Mouse (Mus musculus) ES-E14 (cell line): ENCODE data around the gene Pcgf1. TPM values are rescaled to one million over a fixed set of nuclear protein-coding genes. Genes with fewer than 3 reads are reported as not detected.

ENCODE experiments used
- DNase-seq: peaks from one replicate; pipeline ENCODE4 v3.0.0-alpha.2; 2013; ENCODE audit warnings: low read depth, low spot score
- H3K27ac ChIP-seq: 2 replicates; pipeline ENCODE4 v1.5.1; 2012; ENCODE audit warnings: low read depth, mild to moderate bottlenecking, low read length, moderate library complexity, mixed read lengths; ENCODE audit not compliant: poor library complexity, insufficient read depth, severe bottlenecking
- H3K36me3 ChIP-seq: 2 replicates; pipeline ENCODE4 v1.6.1; 2012; ENCODE audit warnings: mild to moderate bottlenecking, low read length, moderate library complexity, mixed read lengths; ENCODE audit not compliant: control insufficient read depth, poor library complexity, insufficient read depth, severe bottlenecking
- H3K4me1 ChIP-seq, 2 experiments: fragments of 150-350 bp in 1 of 2; sonication (generic) in 1 of 2; 2 replicates each; pipeline ENCODE4 v1.6.1; 2012; ENCODE audit warnings: low read length in 2 of 2, mild to moderate bottlenecking in 1 of 2, mixed read lengths in 1 of 2; ENCODE audit not compliant: control insufficient read depth in 2 of 2, insufficient read depth in 2 of 2, poor library complexity in 1 of 2
- H3K4me3 ChIP-seq, 2 experiments: fragments of 150-350 bp in 1 of 2; sonication (generic) in 1 of 2; 2 replicates each; pipeline ENCODE4 v1.5.1; 2012; ENCODE audit warnings: low read length in 2 of 2, low read depth in 1 of 2, mild to moderate bottlenecking in 1 of 2, mixed read lengths in 1 of 2; ENCODE audit not compliant: insufficient read depth in 1 of 2, poor library complexity in 1 of 2, severe bottlenecking in 1 of 2
- H3K9ac ChIP-seq: 2 replicates; pipeline ENCODE4 v1.6.1; 2012; ENCODE audit warnings: low read depth, mild to moderate bottlenecking, low read length, mixed read lengths; ENCODE audit not compliant: poor library complexity, insufficient read depth, severe bottlenecking
- H3K9me3 ChIP-seq: fragments of 150-350 bp; sonication (generic); 2 replicates; pipeline ENCODE4 v1.6.1; 2012; ENCODE audit warnings: low read depth, mild to moderate bottlenecking, low read length; ENCODE audit not compliant: control insufficient read depth, insufficient read depth
- CHD2 ChIP-seq: IDR thresholded peaks from 2 replicates; pipeline ENCODE4 v1.6.1; 2014; ENCODE audit warnings: mild to moderate bottlenecking, low read depth, low read length, inconsistent platforms
- HCFC1 ChIP-seq: IDR thresholded peaks from 2 replicates; pipeline ENCODE4 v1.6.1; 2012; ENCODE audit warnings: low read length, inconsistent platforms, borderline replicate concordance; ENCODE audit not compliant: insufficient read depth
- MAFK ChIP-seq: IDR thresholded peaks from 2 replicates; pipeline ENCODE4 v1.6.1; 2014; ENCODE audit warnings: mild to moderate bottlenecking, low read depth, low read length, inconsistent platforms; ENCODE audit not compliant: insufficient read depth
- ZC3H11A ChIP-seq: IDR thresholded peaks from 2 replicates; pipeline ENCODE4 v1.6.1; 2012; ENCODE audit warnings: low read depth, mild to moderate bottlenecking, inconsistent platforms, low read length, borderline replicate concordance
- ZNF384 ChIP-seq: IDR thresholded peaks from 2 replicates; pipeline ENCODE4 v1.6.1; 2012; ENCODE audit warnings: low read depth, low read length, inconsistent platforms
- in situ Hi-C, 2 experiments: fragments of 600-800 bp; cut with MboI; formaldehyde crosslinking; loops; one replicate each; pipeline ENCODE4 v1.15.1; 2025; ENCODE audit warnings: low sequenced_read_pairs in 2 of 2, inconsistent platforms in 1 of 2; ENCODE audit not compliant: unreplicated experiment in 2 of 2
- total RNA-seq: library from RNA; depleted of rRNA; stranded (reverse); fragments of 300-350 nt; gene quantifications from 2 replicates; pipeline ENCODE4 v1.2.3, GENCODE M21; 2012

Gene Pcgf1
- total RNA-seq, 1 experiment, result 12.7 TPM

- in situ Hi-C loops, result no loop called here
- no peaks in the 10 kb centered on the region for H3K36me3 ChIP-seq
- no peak overlapping the region for H3K4me3 ChIP-seq
- no peak for DNase-seq
- no peak overlapping the region for H3K9ac ChIP-seq
- no peak overlapping the region for H3K27ac ChIP-seq
- no peaks in the 10 kb centered on the region for H3K9me3 ChIP-seq
- TF ChIP-seq HCFC1 (no peak), CHD2 (no peak), MAFK (no peak), ZNF384 (no peak), ZC3H11A (no peak)
- no peaks in the 10 kb centered on the region for H3K4me1 ChIP-seq
Measured at GRCm38 (mm10) chr6:83098411-83098810, 20.7 kb downstream of the Pcgf1 start.

DNA sequence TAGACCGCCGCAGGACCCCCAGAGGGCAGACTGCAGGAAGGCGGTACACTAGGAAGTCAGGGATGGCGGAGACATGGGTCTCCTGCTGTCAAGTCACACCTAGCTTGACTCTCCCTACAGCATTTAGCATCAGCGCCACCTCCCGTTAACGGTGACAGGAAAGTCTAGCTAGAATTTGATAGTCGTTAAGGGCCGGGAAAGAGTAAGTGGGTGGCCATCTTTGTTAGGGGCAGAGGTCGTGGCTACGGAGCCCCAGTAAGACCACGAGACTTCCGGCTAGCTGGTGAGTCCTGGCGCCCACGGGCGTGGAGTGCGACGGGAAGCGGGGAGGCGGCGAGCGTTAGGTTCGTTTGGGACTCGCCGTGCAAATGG lies 23.6 kb downstream of the Pcgf1 start, which contains the start of the genes Ccdc142 and Gm42688:
Gene Ccdc142 (plus strand): TSS at position 286 of the 372 bp plus-strand sequence.
Gene Gm42688 (plus strand): TSS at position 302 of the 372 bp plus-strand sequence.
- H3K27ac ChIP-seq, result no peak within 1 kb of the TSS
- H3K9me3 ChIP-seq, result no peaks in the 10 kb centered on the region
- peak within 1 kb of the TSS; percentile 76 for H3K9ac ChIP-seq
- TF ChIP-seq ZNF384 (no peak), ZC3H11A (no peak), CHD2 (0 out of 2 replicates have a peak, but pooled peaks have one; percentile 47), MAFK (no peak), HCFC1 (peak; percentile 87)
- in situ Hi-C loops, result no loop called here
- peak within 1 kb of the TSS; percentile 79 to 83 for H3K4me3 ChIP-seq
- H3K36me3 ChIP-seq, result no peaks in the 10 kb centered on the region
- DNase-seq, result peak; percentile 80
- no peaks in the 10 kb centered on the region for H3K4me1 ChIP-seq

DNA sequence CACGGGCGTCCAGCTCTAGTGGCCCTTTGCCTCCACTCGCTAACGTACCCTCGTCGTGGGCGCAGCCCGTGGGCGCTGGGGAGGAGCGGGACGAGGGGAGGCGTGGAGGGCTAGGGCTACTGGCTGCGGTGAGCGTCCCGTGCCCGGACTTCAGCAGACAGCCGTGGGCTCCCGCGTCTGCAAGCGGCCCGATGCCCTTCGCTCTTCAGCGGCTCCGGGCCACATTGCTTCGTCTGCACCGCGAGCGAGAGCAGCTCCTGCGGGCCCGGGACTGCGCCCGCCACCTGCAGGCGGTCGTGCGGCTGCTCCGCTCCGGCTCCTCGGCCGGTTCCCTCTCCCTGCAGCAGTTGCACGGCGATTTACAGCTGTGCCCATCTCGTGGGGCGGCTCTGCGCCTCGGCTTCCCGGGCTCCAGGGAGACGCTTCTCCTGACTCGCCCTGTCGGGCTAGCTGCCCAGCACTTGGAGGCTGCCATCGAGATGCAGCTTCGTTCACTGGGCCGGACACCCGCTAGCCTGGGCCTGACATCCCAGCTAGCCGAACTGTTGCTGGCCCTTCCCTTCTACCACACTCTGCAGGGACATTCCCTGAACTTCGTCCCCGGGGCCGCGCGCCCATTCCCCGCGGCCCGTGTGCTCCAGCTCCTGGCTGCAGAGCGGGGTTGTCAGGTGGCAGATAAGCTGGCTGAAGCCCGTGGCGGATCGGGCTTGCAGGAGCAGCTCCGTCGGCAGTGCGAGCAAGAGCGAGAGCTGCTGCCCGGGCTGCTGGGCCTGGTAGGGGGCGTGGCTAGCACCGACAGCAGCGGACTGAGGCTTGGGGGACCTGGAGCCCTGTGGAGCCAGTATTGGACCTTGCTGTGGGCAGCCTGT lies 24.3 kb downstream of the Pcgf1 start:
- H3K4me3 ChIP-seq, result peak overlapping the region; percentile 79 to 83
- peak overlapping the region; percentile 76 for H3K9ac ChIP-seq
- no peak for DNase-seq
- no peak overlapping the region for H3K27ac ChIP-seq
- no peaks in the 10 kb centered on the region for H3K4me1 ChIP-seq
- H3K9me3 ChIP-seq, result no peaks in the 10 kb centered on the region
- in situ Hi-C loops, result no loop called here
- no peak for TF ChIP-seq ZNF384
- no peak for TF ChIP-seq CHD2
- TF ChIP-seq MAFK, result no peak
- TF ChIP-seq HCFC1, result no peak
- TF ChIP-seq ZC3H11A, result no peak
- no peaks in the 10 kb centered on the region for H3K36me3 ChIP-seq

- Histone ChIP-seq H3K36me3 (no peaks in the 10 kb centered on the region), H3K9me3 (no peaks in the 10 kb centered on the region), H3K4me1 (0 out of 4 replicates have a peak, but pooled peaks cover 0 to 3% of the 10 kb centered on the region in 2 experiments), H3K4me3 (no peak overlapping the region), H3K27ac (no peak overlapping the region), H3K9ac (no peak overlapping the region)
- no peak for DNase-seq
- in situ Hi-C loops, result no loop called here
- no peak for TF ChIP-seq ZC3H11A
Measured at GRCm38 (mm10) chr6:83103130-83103650, 25.5 kb downstream of the Pcgf1 start.
